Mouse (Mus musculus) limb, embryonic 10.5 days (tissue): ENCODE measurements around the gene Ntrk2. TPM values are rescaled to one million over a fixed set of nuclear protein-coding genes. Genes with fewer than 3 reads are reported as not detected.

Experiments
- DNase-seq: peaks from one replicate; pipeline ENCODE4 v3.0.0-alpha.2; 2017; ENCODE audit warnings: low spot score
- H3K27ac ChIP-seq: fragments of 300-500 bp; sonication (generic); 2 replicates; pipeline ENCODE4 v1.5.1; 2016; ENCODE audit warnings: mild to moderate bottlenecking
- H3K27me3 ChIP-seq: fragments of 300-500 bp; sonication (generic); 2 replicates; pipeline ENCODE4 v1.6.1; 2016; ENCODE audit warnings: low read depth, mild to moderate bottlenecking; ENCODE audit not compliant: poor library complexity, severe bottlenecking
- H3K36me3 ChIP-seq: fragments of 300-500 bp; sonication (generic); 2 replicates; pipeline ENCODE4 v1.6.1; 2016; ENCODE audit warnings: mild to moderate bottlenecking, moderate library complexity
- H3K4me1 ChIP-seq: fragments of 300-500 bp; sonication (generic); 2 replicates; pipeline ENCODE4 v1.6.1; 2016
- H3K4me3 ChIP-seq: fragments of 300-500 bp; sonication (generic); 2 replicates; pipeline ENCODE4 v1.5.1; 2016; ENCODE audit warnings: mild to moderate bottlenecking, moderate library complexity
- H3K9me3 ChIP-seq: fragments of 300-500 bp; sonication (generic); replicated peaks from 2 replicates; pipeline ENCODE4 v1.6.1; 2016; ENCODE audit warnings: mild to moderate bottlenecking
- WGBS: fragments of 180-500 bp; shearing (Covaris S2); methylation state at CpG from one replicate; pipeline ENCODE4 v1.1.7; 2016; 5-methylcytosine and 5-hydroxymethylcytosine counted together
- polyA plus RNA-seq: library from polyadenylated mRNA; unstranded; fragments of >200 nt; fragmentation: Nextera tagmentation; extraction: Ambion mirVana; gene quantifications from 2 replicates; pipeline ENCODE4 v1.2.1, GENCODE M21; 2016

Ntrk2 gene
- polyA plus RNA-seq, 1 experiment from 2014 or later: 5.7 TPM

DNA sequence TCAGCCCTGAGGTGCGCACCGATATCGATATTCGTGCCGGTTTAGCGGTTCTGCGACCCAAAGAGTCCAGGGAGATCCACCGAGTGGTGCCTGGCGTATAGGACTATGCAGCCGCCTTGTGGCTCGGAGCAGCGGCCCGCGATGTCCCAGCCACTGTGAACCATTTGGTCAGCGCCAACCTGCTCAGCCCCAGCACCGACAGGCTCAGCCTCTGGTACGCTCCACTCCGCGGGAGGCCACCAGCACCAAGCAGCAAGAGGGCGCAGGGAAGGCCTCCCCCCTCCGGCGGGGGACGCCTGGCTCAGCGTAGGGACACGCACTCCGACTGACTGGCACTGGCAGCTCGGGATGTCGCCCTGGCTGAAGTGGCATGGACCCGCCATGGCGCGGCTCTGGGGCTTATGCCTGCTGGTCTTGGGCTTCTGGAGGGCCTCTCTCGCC is 2.0 kb downstream of the Ntrk2 start:
- Histone ChIP-seq H3K4me3 (peak overlapping the region; percentile 65), H3K4me1 (peaks cover 25% of the 10 kb centered on the region), H3K9me3 (no peaks in the 10 kb centered on the region), H3K27ac (peak overlapping the region; percentile 53; the same call in 1 of the 2 replicates), H3K36me3 (no peaks in the 10 kb centered on the region), H3K27me3 (peaks cover 75% of the 10 kb centered on the region)
- peak; percentile 63 for DNase-seq
- under 1% methylated on average over 31 of the region's 32 CpGs for WGBS

DNA sequence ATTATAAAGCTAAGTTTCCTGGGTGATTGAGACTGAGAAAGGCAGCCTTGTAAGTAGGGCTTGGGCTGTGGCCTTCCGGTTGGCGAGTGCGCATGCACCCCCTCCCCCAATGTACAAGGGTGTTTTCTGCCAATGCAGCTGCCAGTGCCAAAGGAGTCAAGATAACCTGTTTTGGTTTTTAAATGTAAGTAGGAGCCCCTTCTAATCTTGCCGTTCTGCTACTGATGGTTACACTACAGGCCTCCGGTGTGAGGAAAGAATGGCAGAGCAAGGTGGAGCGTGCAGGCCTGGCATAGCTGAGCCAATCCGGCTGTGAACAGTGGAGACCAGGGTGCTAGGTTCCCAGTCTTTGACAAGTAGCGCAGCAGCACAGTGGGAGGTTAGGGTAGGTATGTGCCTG is 3.6 kb downstream of the Ntrk2 start:
- Histone ChIP-seq H3K27me3 (peaks cover 69% of the 10 kb centered on the region), H3K4me1 (peaks cover 25% of the 10 kb centered on the region), H3K27ac (no peak overlapping the region), H3K36me3 (no peaks in the 10 kb centered on the region), H3K9me3 (no peaks in the 10 kb centered on the region), H3K4me3 (no peak overlapping the region)
- DNase-seq: no peak
- 86% methylated on average over 8 of the region's 8 CpGs for WGBS

DNA sequence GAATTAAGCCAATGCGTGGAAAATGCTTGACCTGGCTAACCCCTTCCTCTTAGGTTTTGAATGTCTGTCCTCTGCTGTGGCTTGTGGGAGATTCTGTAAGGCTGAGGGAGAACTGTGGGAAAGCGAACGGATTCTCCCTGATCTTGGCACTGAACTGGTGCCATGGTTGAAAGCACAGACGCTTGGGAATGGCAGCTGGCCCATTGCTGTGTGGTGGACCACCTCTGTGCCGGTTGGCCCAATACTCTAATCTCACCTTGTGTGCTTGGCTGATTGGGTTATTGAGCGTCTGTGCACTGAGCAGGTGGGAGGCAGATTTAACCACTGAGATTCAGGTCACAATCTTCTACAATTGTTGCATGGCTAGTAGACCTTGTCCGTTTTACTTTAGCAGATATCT is 18.4 kb downstream of the Ntrk2 start:
- no peaks in the 10 kb centered on the region for H3K27me3 ChIP-seq
- H3K9me3 ChIP-seq: no peaks in the 10 kb centered on the region
- no peak for DNase-seq
- WGBS: 91% methylated on average over 7 of the region's 7 CpGs
- no peak overlapping the region for H3K27ac ChIP-seq
- H3K36me3 ChIP-seq: no peaks in the 10 kb centered on the region
- H3K4me3 ChIP-seq: no peak overlapping the region
- H3K4me1 ChIP-seq: peaks cover 8% of the 10 kb centered on the region

DNA sequence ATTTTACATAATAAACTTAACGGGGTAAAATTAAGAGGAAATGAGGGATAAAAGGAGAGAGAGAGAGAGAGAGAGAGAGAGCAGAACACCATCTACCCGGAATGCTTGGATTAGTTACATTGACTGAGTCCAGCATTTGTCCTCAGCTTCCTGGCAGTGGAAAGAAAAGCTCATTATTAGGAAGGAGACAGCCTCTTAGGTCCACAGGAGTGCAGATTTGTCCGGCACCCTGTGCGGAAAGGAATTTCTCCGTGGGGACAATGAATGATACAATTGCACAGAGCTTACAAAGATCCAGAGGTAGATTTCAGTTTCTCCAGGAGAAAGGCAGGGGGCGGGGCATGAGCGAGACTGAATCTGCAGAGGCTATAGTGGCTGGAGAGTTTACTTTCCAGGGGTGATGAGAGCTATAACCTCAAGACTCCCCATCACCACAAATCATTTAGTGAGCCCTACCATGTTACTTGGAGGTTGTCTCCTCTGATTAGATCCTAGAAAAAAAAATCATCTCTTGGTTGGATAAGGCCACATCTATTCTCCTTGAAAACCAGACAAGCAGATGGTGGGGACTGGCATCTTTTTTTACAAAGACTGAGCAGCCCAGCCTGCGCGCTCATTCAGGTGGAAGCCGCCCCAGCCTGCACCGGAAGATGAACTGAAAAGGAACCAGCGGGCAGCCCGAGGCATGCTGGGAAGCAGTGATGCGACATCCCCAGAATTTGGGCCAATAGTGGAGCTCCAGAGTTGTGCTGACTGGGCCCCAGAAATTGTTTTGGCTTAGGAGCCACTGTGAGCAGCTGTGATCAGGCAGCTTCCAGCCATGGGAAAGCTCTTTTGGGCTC is 20.2 kb downstream of the Ntrk2 start:
- H3K36me3 ChIP-seq: no peaks in the 10 kb centered on the region
- no peak for DNase-seq
- H3K27ac ChIP-seq: no peak overlapping the region
- H3K4me1 ChIP-seq: peaks cover 8% of the 10 kb centered on the region
- WGBS: 85% methylated on average over 14 of the region's 14 CpGs
- no peaks in the 10 kb centered on the region for H3K9me3 ChIP-seq
- H3K4me3 ChIP-seq: no peak overlapping the region
- H3K27me3 ChIP-seq: no peaks in the 10 kb centered on the region

GRCm38 (mm10) chr13:58831999-58832398 is 25.6 kb downstream of the Ntrk2 start:
- Histone ChIP-seq H3K4me3 (no peak overlapping the region), H3K27ac (peak overlapping the region; percentile 9; the same call in 1 of the 2 replicates), H3K27me3 (no peaks in the 10 kb centered on the region), H3K36me3 (no peaks in the 10 kb centered on the region), H3K4me1 (no peaks in the 10 kb centered on the region), H3K9me3 (no peaks in the 10 kb centered on the region)
- no peak for DNase-seq
- WGBS: 80% methylated on average over 4 of the region's 4 CpGs

DNA sequence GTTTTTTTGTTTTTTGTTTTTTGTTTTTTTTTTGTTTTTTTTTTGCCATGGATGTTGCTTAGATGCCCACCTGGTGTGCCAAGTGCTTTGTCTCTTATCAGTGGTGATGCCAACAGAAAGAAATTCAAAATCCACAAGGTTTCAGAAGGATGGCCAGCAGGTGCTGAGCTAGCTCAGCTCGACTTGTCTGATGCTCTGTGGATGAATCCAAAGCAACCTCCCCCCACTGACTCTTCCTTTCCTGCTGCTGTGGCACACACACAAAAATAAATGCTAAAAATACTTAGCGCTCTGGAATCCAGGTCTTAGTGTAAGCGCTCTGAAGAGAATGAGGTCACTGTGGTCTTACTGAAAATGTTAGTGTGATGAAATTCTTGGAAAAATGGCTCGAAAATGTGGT is 28.4 kb downstream of the Ntrk2 start:
- Histone ChIP-seq H3K4me3 (no peak overlapping the region), H3K9me3 (no peaks in the 10 kb centered on the region), H3K27ac (no peak overlapping the region), H3K4me1 (no peaks in the 10 kb centered on the region), H3K36me3 (no peaks in the 10 kb centered on the region), H3K27me3 (no peaks in the 10 kb centered on the region)
- DNase-seq: no peak
- WGBS: 87% methylated on average over 4 of the region's 4 CpGs

DNA sequence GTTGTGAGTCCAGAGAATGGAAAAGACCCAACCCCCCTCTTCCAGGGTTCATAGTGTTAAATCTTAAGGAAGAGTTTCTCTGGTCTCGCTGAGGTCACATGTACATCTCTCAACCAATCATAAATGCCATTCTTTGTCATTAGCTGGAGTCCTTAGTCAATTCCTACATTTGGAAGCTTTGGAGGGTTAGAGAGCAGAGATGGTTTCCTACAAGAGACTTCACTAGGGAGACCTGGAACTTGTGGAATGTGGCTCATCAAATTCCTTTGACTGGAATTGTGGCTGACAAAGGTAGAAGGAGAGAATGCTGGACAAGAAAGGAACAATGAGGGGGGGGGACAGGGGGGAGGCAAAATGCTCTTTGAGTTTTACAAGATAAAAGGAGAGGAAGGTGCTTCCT is 30.5 kb downstream of the Ntrk2 start:
- H3K27me3 ChIP-seq: no peaks in the 10 kb centered on the region
- no peaks in the 10 kb centered on the region for H3K36me3 ChIP-seq
- DNase-seq: no peak
- 94% methylated on average over 1 of the region's 1 CpGs for WGBS
- no peaks in the 10 kb centered on the region for H3K9me3 ChIP-seq
- H3K27ac ChIP-seq: no peak overlapping the region
- H3K4me3 ChIP-seq: no peak overlapping the region
- peaks cover 15% of the 10 kb centered on the region for H3K4me1 ChIP-seq

- no peaks in the 10 kb centered on the region for H3K27me3 ChIP-seq
- DNase-seq: no peak
- H3K4me3 ChIP-seq: no peak overlapping the region
- 90% methylated on average over 8 of the region's 8 CpGs for WGBS
- no peaks in the 10 kb centered on the region for H3K36me3 ChIP-seq
- peaks cover 15% of the 10 kb centered on the region for H3K4me1 ChIP-seq
- no peaks in the 10 kb centered on the region for H3K9me3 ChIP-seq
- H3K27ac ChIP-seq: no peak overlapping the region
Observed at GRCm38 (mm10) chr13:58838110-58838509, 31.7 kb downstream of the Ntrk2 start.

DNA sequence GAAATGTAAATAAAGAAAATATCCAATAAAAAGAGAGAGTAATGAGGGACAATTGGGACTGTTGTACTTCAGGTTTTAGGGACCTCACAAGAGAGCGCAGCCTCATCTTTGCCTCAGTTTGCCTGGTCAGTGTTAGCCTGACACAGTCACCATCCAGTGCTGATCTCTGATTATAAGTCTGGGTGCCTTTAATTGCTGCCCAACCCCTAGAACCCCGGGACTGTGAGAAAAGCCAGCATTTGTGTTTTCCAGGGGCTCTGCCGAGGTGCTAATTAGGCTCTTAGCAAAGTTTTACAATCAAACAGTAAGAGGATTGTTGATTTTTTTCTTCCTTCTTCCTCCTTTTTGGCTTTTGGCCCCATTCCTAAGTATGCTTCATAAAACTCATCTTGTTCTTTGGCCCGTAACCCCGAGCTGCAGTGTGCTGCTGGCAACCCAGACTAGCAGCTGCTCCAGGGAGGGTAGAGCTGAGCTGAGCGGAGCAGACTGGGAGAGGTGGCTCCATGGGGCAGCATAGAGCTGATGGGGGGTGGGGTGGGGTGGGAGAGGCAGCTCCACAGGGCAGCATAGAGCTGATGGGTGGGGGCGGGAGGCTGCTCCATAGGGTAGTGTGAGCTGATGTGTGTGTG is 34.5 kb downstream of the Ntrk2 start:
- no peak for DNase-seq
- Histone ChIP-seq H3K27me3 (no peaks in the 10 kb centered on the region), H3K4me3 (no peak overlapping the region), H3K36me3 (no peaks in the 10 kb centered on the region), H3K9me3 (no peaks in the 10 kb centered on the region), H3K4me1 (peaks cover 15% of the 10 kb centered on the region), H3K27ac (peak overlapping the region; percentile 42; the same call in 1 of the 2 replicates)
- WGBS: 31% methylated on average over 6 of the region's 7 CpGs

- Histone ChIP-seq H3K4me3 (no peak overlapping the region), H3K27me3 (no peaks in the 10 kb centered on the region), H3K27ac (no peak overlapping the region), H3K9me3 (no peaks in the 10 kb centered on the region), H3K4me1 (peaks cover 15% of the 10 kb centered on the region), H3K36me3 (no peaks in the 10 kb centered on the region)
- no peak for DNase-seq
- WGBS: 90% methylated on average over 9 of the region's 9 CpGs
Observed at GRCm38 (mm10) chr13:58843826-58844225, 37.5 kb downstream of the Ntrk2 start.

- 87% methylated on average over 4 of the region's 4 CpGs for WGBS
- DNase-seq: no peak
- no peaks in the 10 kb centered on the region for H3K9me3 ChIP-seq
- no peaks in the 10 kb centered on the region for H3K4me1 ChIP-seq
- H3K4me3 ChIP-seq: no peak overlapping the region
- H3K36me3 ChIP-seq: no peaks in the 10 kb centered on the region
- no peaks in the 10 kb centered on the region for H3K27me3 ChIP-seq
- no peak overlapping the region for H3K27ac ChIP-seq
Observed at GRCm38 (mm10) chr13:58848578-58848977, 42.2 kb downstream of the Ntrk2 start.

GRCm38 (mm10) chr13:58853685-58854084 is 47.3 kb downstream of the Ntrk2 start:
- no peak overlapping the region for H3K27ac ChIP-seq
- DNase-seq: no peak
- H3K36me3 ChIP-seq: no peaks in the 10 kb centered on the region
- H3K4me1 ChIP-seq: no peaks in the 10 kb centered on the region
- no peaks in the 10 kb centered on the region for H3K27me3 ChIP-seq
- 85% methylated on average over 6 of the region's 6 CpGs for WGBS
- no peak overlapping the region for H3K4me3 ChIP-seq
- no peaks in the 10 kb centered on the region for H3K9me3 ChIP-seq

DNA sequence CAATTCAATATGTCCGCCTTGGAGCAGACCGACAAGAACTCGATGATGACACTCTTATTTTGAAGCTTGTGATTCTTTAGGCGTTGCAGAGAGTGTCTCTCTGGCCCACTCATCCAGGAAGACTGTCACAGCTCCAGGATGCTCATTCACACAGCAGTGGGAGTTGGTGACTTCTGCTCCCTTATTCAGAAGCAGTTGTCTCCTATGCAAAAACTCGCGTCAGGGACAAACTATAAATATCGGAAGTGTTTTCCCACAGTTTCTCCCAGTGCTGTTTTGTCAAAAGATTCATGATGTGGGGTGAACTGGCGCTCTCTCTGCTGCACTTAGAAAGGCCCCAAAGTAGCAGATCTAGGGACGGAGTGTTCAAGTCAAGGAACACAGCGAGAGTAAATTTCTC is 59.9 kb downstream of the Ntrk2 start:
- WGBS: 93% methylated on average over 10 of the region's 10 CpGs
- no peak for DNase-seq

More for the DNA sequence above, 59.9 kb downstream of the Ntrk2 start:
- no peak overlapping the region for H3K4me3 ChIP-seq
- H3K9me3 ChIP-seq: no peaks in the 10 kb centered on the region
- H3K27ac ChIP-seq: no peak overlapping the region
- H3K4me1 ChIP-seq: peaks cover 9% of the 10 kb centered on the region
- no peaks in the 10 kb centered on the region for H3K36me3 ChIP-seq
- no peaks in the 10 kb centered on the region for H3K27me3 ChIP-seq
